Mouse (Mus musculus) kidney, embryonic 15.5 days (tissue): ENCODE measurements around the gene Gm20708. TPM values are rescaled to one million over a fixed set of nuclear protein-coding genes. Genes with fewer than 3 reads are reported as not detected.

Experiments
- polyA plus RNA-seq: library from polyadenylated mRNA; unstranded; fragments of >200 nt; fragmentation: Nextera tagmentation; extraction: Ambion mirVana; gene quantifications from 2 replicates; pipeline ENCODE4 v1.2.1, GENCODE M21; 2015

Gene Gm20708
- polyA plus RNA-seq, 1 experiment from 2014 or later, result 0.91 TPM

Other genes with a start within 250 kb of the Gm20708 start
- gene Tnrc6c, start 155.4 kb upstream of the Gm20708 start, polyA plus RNA-seq, result 10.0 and 10.5 TPM in 2 replicates
- gene Tmc8, start 27.6 kb upstream of the Gm20708 start, polyA plus RNA-seq, result 2.7 and 3.6 TPM in 2 replicates
- 36.2 and 37.5 TPM in 2 replicates for gene Tmc6, start 27.5 kb upstream of the Gm20708 start, polyA plus RNA-seq
- 0.36 and 1.7 TPM in 2 replicates for gene 6030468B19Rik, start 12.0 kb upstream of the Gm20708 start, polyA plus RNA-seq
- 78.0 and 80.5 TPM in 2 replicates for gene Syngr2, start within 50 bp of the Gm20708 start, polyA plus RNA-seq
- 3.9 and 6.7 TPM in 2 replicates for gene Afmid, start 16.3 kb downstream of the Gm20708 start, polyA plus RNA-seq
- 127 and 128 TPM in 2 replicates for gene Tk1, start 16.4 kb downstream of the Gm20708 start, polyA plus RNA-seq
- 310 and 329 TPM in 2 replicates for gene Birc5, start 39.6 kb downstream of the Gm20708 start, polyA plus RNA-seq
- not detected in 2 replicates for gene Tmem235, start 51.1 kb downstream of the Gm20708 start, polyA plus RNA-seq
- gene Tha1, start 63.8 kb downstream of the Gm20708 start, polyA plus RNA-seq, result 5.3 TPM in 2 replicates
- 14.1 and 15.2 TPM in 2 replicates for gene Socs3, start 160.4 kb downstream of the Gm20708 start, polyA plus RNA-seq
- 34.1 and 38.9 TPM in 2 replicates for gene Pgs1, start 176.6 kb downstream of the Gm20708 start, polyA plus RNA-seq